Mouse (Mus musculus): Measurements from ENCODE around the gene Mrpl3. TPM values are rescaled to one million over a fixed set of nuclear protein-coding genes. Genes with fewer than 3 reads are reported as not detected.

Mrpl3 gene
- polyA plus RNA-seq, 1 experiment from 2014 or later: 93.1 TPM

Other genes starting within 250 kb of the Mrpl3 start
- gene Nudt16, start 78.6 kb downstream of the Mrpl3 start, polyA plus RNA-seq (2015; fragmentation: Nextera tagmentation; extraction: Ambion mirVana): 16.3 TPM in 2 replicates
- gene 1700080E11Rik, start 91.9 kb downstream of the Mrpl3 start, polyA plus RNA-seq (2015; fragmentation: Nextera tagmentation; extraction: Ambion mirVana): not detected in 2 replicates

All from embryonic facial prominence, embryonic 15.5 days (tissue).